Mouse (Mus musculus): ENCODE results near the gene Mark1. TPM values are rescaled to one million over a fixed set of nuclear protein-coding genes. Genes with fewer than 3 reads are reported as not detected.

The Mark1 gene
- 0.16 TPM in 1 of 2 replicates, not detected in the other for polyA plus RNA-seq (2012; ENCODE audit: low replicate concordance)

DNA sequence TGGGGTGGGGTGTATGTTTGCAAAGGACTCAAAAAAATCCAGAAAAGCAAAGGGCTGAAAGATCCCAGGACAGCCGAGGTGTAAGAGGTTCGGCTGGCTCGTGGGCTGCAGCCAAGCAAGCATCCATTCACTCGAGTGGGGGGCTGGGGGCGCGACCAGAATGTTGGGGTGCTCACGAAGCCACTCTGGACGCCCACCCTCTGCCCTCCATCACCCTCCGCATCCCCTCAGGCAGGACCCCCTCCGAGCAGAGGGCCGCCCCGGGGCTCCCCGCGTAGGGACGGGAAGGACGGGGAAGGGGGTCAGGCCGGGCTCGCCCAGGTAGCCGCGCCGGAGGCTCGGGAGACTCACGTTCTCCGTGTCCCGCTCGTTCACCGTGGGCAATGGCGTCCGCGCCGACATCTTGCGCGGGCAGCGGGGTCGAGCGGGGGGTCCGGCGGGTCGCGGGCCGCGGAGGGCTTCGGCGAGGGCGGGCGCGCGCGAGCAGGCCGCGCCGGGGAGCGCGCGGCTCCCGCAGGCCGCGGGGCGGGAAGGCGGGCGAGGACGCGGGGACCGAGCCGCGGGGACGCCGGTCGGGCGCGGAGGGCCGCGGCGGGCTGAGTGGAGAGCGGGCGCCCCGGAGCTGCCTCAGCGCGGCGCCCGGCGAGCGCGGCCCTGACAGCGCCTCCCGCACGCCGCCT, at the start of gene Mark1:
Mark1 (minus strand) TSS at position 500 of the 680 bp plus-strand sequence.

GRCm38 (mm10) chr1:184882281-184883268, 116.8 kb downstream of the Mark1 start, which contains the start of gene C130074G19Rik:
C130074G19Rik (minus strand) TSS chr1:184883218.

Other genes with a start within 250 kb of the Mark1 start
- not detected in 2 replicates for gene Marc1, start 188.3 kb downstream of the Mark1 start, polyA plus RNA-seq (2012; ENCODE audit: low replicate concordance)
- 61.0 and 69.3 TPM in 2 replicates for gene Marc2, start 153.1 kb downstream of the Mark1 start, polyA plus RNA-seq (2012; ENCODE audit: low replicate concordance)
- gene C130074G19Rik, start 116.4 kb downstream of the Mark1 start, polyA plus RNA-seq (2012; ENCODE audit: low replicate concordance) = 0.18 and 0.24 TPM in 2 replicates
- 9.0 and 20.0 TPM in 2 replicates for gene Rab3gap2, start 204.5 kb upstream of the Mark1 start, polyA plus RNA-seq (2012; ENCODE audit: low replicate concordance)

All from leukemia stem cell, adult 10-12 weeks (primary cell).